8 mouse cellular contexts compared by ENCODE assay signal in genomic region chr6:88499481-88500404, GRCm38 (mm10). TPM values are rescaled to one million over a fixed set of nuclear protein-coding genes. Genes with fewer than 3 reads are reported as not detected.
DNase-seq lines count a peak whose midpoint lies in the region; ATAC-seq and TF ChIP-seq lines count a peak whose summit lies in the region.

No protein-coding gene starts in this region.

- no peak for TF ChIP-seq POLR2A in liver, adult 2 months (IDR thresholded peaks at IDR 0.05; ENCODE audit: extremely low read depth, insufficient read depth, low read length)

- peaks cover 8% of the 10 kb centered on the region; the same call in 1 of the 2 replicates for H3K4me1 ChIP-seq in kidney, embryonic 14.5 days (ENCODE audit: control insufficient read depth, insufficient read depth, low read length)
- no peaks in the 10 kb centered on the region for H3K4me1 ChIP-seq in intestine, embryonic 14.5 days (replicated peaks; ENCODE audit: control insufficient read depth, insufficient read depth, low read length)
- H3K4me1 ChIP-seq in liver, adult 2 months (ENCODE audit: control insufficient read depth, insufficient read depth, low read length): no peaks in the 10 kb centered on the region
- H3K4me1 ChIP-seq in midbrain, postnatal 0 days (ENCODE audit: insufficient read depth, low read length): no peaks in the 10 kb centered on the region
- no peaks in the 10 kb centered on the region for H3K4me1 ChIP-seq in stomach, embryonic 15.5 days

- H3K9me3 ChIP-seq in kidney, embryonic 14.5 days (ENCODE audit: control insufficient read depth, low read length): no peaks in the 10 kb centered on the region
- no peaks in the 10 kb centered on the region for H3K9me3 ChIP-seq in intestine, embryonic 14.5 days (ENCODE audit: control insufficient read depth, low read length)
- no peaks in the 10 kb centered on the region for H3K9me3 ChIP-seq in midbrain, postnatal 0 days (ENCODE audit: low read length)
- no peaks in the 10 kb centered on the region for H3K9me3 ChIP-seq in stomach, embryonic 15.5 days

- peak; percentile 77 for TF ChIP-seq CTCF in liver, adult 2 months (IDR thresholded peaks at IDR 0.05; ENCODE audit: low read depth, low read length)
- TF ChIP-seq CTCF in midbrain, postnatal 0 days (IDR thresholded peaks at IDR 0.05): peak; percentile 87

- peaks cover 46% of the 10 kb centered on the region for H3K36me3 ChIP-seq in kidney, embryonic 14.5 days (ENCODE audit: control insufficient read depth, insufficient read depth, low read length)
- peaks cover 49% of the 10 kb centered on the region for H3K36me3 ChIP-seq in intestine, embryonic 14.5 days (ENCODE audit: control insufficient read depth, insufficient read depth, low read length)
- peaks cover 8% of the 10 kb centered on the region; the same call in 1 of the 2 replicates for H3K36me3 ChIP-seq in liver, adult 2 months (ENCODE audit: control insufficient read depth, insufficient read depth, low read length)
- H3K36me3 ChIP-seq in midbrain, postnatal 0 days (ENCODE audit: insufficient read depth, low read length): peaks cover 33% of the 10 kb centered on the region
- H3K36me3 ChIP-seq in stomach, embryonic 15.5 days: peaks cover 23% of the 10 kb centered on the region

- H3K9ac ChIP-seq in kidney, embryonic 14.5 days (ENCODE audit: low read depth, low read length): peak overlapping the region; percentile 63
- peak overlapping the region; percentile 58 for H3K9ac ChIP-seq in intestine, embryonic 14.5 days (ENCODE audit: low read length)
- peak overlapping the region; percentile 54 for H3K9ac ChIP-seq in liver, adult 2 months (ENCODE audit: low read depth, low read length)
- peak overlapping the region; percentile 64 for H3K9ac ChIP-seq in midbrain, postnatal 0 days (replicated peaks; ENCODE audit: low read length, poor library complexity, severe bottlenecking)
- peak overlapping the region; percentile 29; the same call in 1 of the 2 replicates for H3K9ac ChIP-seq in stomach, embryonic 15.5 days

- ATAC-seq in kidney, embryonic 14.5 days (ENCODE audit: low FRiP score, low TSS enrichment): peak; percentile 84
- ATAC-seq in frontal cortex, adult (ENCODE audit: low TSS enrichment): peak; percentile 31
- peak; percentile 61 for ATAC-seq in intestine, embryonic 14.5 days (replicated peaks; ENCODE audit: low FRiP score, low TSS enrichment, low read depth)
- ATAC-seq in midbrain, postnatal 0 days (ENCODE audit: low FRiP score): peak; percentile 84
- ATAC-seq in stomach, embryonic 15.5 days (ENCODE audit: insufficient read depth, low FRiP score, low read depth): peak; percentile 45

- WGBS in kidney, embryonic 14.5 days: 3% methylated on average over 74 of the region's 76 CpGs
- 4% methylated on average over 66 of the region's 76 CpGs for WGBS in intestine, embryonic 14.5 days
- 7% methylated on average over 76 of the region's 76 CpGs for WGBS in liver, adult 2 months
- 2% methylated on average over 75 of the region's 76 CpGs for WGBS in midbrain, postnatal 0 days
- 3% methylated on average over 76 of the region's 76 CpGs for WGBS in stomach, embryonic 15.5 days

- peak overlapping the region; percentile 51 for H3K4me3 ChIP-seq in kidney, embryonic 14.5 days (ENCODE audit: low read length)
- H3K4me3 ChIP-seq in intestine, embryonic 14.5 days (ENCODE audit: low read depth, low read length): peak overlapping the region; percentile 51
- H3K4me3 ChIP-seq in liver, adult 2 months (ENCODE audit: insufficient read depth, low read depth, low read length): peak overlapping the region; percentile 42
- H3K4me3 ChIP-seq in midbrain, postnatal 0 days (ENCODE audit: low read depth, low read length): peak overlapping the region; percentile 56
- H3K4me3 ChIP-seq in stomach, embryonic 15.5 days (replicated peaks): peak overlapping the region; percentile 55

- H3K4me2 ChIP-seq in kidney, embryonic 14.5 days (replicated peaks; ENCODE audit: low read depth, low read length): peak overlapping the region; percentile 92
- peak overlapping the region; percentile 98 for H3K4me2 ChIP-seq in intestine, embryonic 14.5 days (ENCODE audit: low read length)
- H3K4me2 ChIP-seq in midbrain, postnatal 0 days (ENCODE audit: low read depth, low read length, poor library complexity, severe bottlenecking): peak overlapping the region; percentile 95
- peak overlapping the region; percentile 95 for H3K4me2 ChIP-seq in stomach, embryonic 15.5 days

- no peak overlapping the region for H3K27ac ChIP-seq in kidney, embryonic 14.5 days (ENCODE audit: low read depth, low read length)
- H3K27ac ChIP-seq in intestine, embryonic 14.5 days (ENCODE audit: low read depth): no peak overlapping the region
- no peak overlapping the region for H3K27ac ChIP-seq in liver, adult 2 months (replicated peaks; ENCODE audit: insufficient read depth, low read depth, low read length)
- H3K27ac ChIP-seq in midbrain, postnatal 0 days (ENCODE audit: low read depth, low read length): peak overlapping the region; percentile 73
- H3K27ac ChIP-seq in stomach, embryonic 15.5 days: no peak overlapping the region

- no peaks in the 10 kb centered on the region for H3K27me3 ChIP-seq in kidney, embryonic 14.5 days (ENCODE audit: control insufficient read depth, insufficient read depth, low read length)
- no peaks in the 10 kb centered on the region for H3K27me3 ChIP-seq in intestine, embryonic 14.5 days (replicated peaks; ENCODE audit: control insufficient read depth, insufficient read depth, low read length)
- H3K27me3 ChIP-seq in liver, adult 2 months (ENCODE audit: control insufficient read depth, insufficient read depth, low read length): no peaks in the 10 kb centered on the region
- H3K27me3 ChIP-seq in midbrain, postnatal 0 days (ENCODE audit: insufficient read depth, low read length): no peaks in the 10 kb centered on the region
- no peaks in the 10 kb centered on the region for H3K27me3 ChIP-seq in stomach, embryonic 15.5 days (replicated peaks)

- no peaks in the 10 kb centered on the region for H3K79me2 ChIP-seq in liver, adult 2 months (ENCODE audit: control insufficient read depth, insufficient read depth, low read length)

- DNase-seq in kidney, adult 11 months: no peak
- peak; percentile 89 to 94 for DNase-seq in cerebellum, postnatal 14 days
- DNase-seq in intestine, embryonic 14.5 days (ENCODE audit: low spot score): peak; percentile 90
- no peak for DNase-seq in liver, adult 2 months (ENCODE audit: extremely low read depth, low read depth, low spot score)
- DNase-seq in midbrain, postnatal 0 days (ENCODE audit: low spot score): peak; percentile 78

RNA-seq across cellular contexts. Expression of gene Sec61a1, which starts 19.0 kb away (rescaled TPM):
- 132 and 245 TPM in 2 replicates for polyA plus RNA-seq in kidney, embryonic 14.5 days (2014; fragmentation: Nextera tagmentation; extraction: Ambion mirVana)
- polyA plus RNA-seq in intestine, embryonic 14.5 days (2014; fragmentation: Nextera tagmentation; extraction: Ambion mirVana): 221 and 246 TPM in 2 replicates
- total RNA-seq in liver, adult 2 months (2014; rRNA removed): 145 and 183 TPM in 2 replicates
- polyA plus RNA-seq in liver, adult 2 months (2012; rRNA removed): 255 and 340 TPM in 2 replicates
- 192 and 199 TPM in 2 replicates for total RNA-seq in midbrain, postnatal 0 days (2014; rRNA removed)
- polyA plus RNA-seq in midbrain, postnatal 0 days (2015; fragmentation: Nextera tagmentation; extraction: Ambion mirVana): 131 TPM in 2 replicates
- 260 and 295 TPM in 2 replicates for polyA plus RNA-seq in stomach, embryonic 15.5 days (2015; fragmentation: Nextera tagmentation; extraction: Ambion mirVana)

RNA-seq across cellular contexts. Expression of gene Ruvbl1, which starts 34.5 kb away (rescaled TPM):
- polyA plus RNA-seq in kidney, embryonic 14.5 days (2014; fragmentation: Nextera tagmentation; extraction: Ambion mirVana): 184 and 185 TPM in 2 replicates
- 150 and 158 TPM in 2 replicates for polyA plus RNA-seq in intestine, embryonic 14.5 days (2014; fragmentation: Nextera tagmentation; extraction: Ambion mirVana)
- 17.5 and 21.1 TPM in 2 replicates for total RNA-seq in liver, adult 2 months (2014; rRNA removed)
- 13.9 and 14.0 TPM in 2 replicates for polyA plus RNA-seq in liver, adult 2 months (2012; rRNA removed)
- total RNA-seq in midbrain, postnatal 0 days (2014; rRNA removed): 34.5 and 42.9 TPM in 2 replicates
- polyA plus RNA-seq in midbrain, postnatal 0 days (2015; fragmentation: Nextera tagmentation; extraction: Ambion mirVana): 67.6 and 73.5 TPM in 2 replicates
- 117 and 124 TPM in 2 replicates for polyA plus RNA-seq in stomach, embryonic 15.5 days (2015; fragmentation: Nextera tagmentation; extraction: Ambion mirVana)

RNA-seq across cellular contexts. Expression of gene Eefsec, which starts 53.4 kb away (rescaled TPM):
- 49.1 and 49.3 TPM in 2 replicates for polyA plus RNA-seq in kidney, embryonic 14.5 days (2014; fragmentation: Nextera tagmentation; extraction: Ambion mirVana)
- 45.1 and 53.4 TPM in 2 replicates for polyA plus RNA-seq in intestine, embryonic 14.5 days (2014; fragmentation: Nextera tagmentation; extraction: Ambion mirVana)
- 23.7 and 27.3 TPM in 2 replicates for total RNA-seq in liver, adult 2 months (2014; rRNA removed)
- 39.2 and 42.8 TPM in 2 replicates for polyA plus RNA-seq in liver, adult 2 months (2012; rRNA removed)
- 23.7 and 26.8 TPM in 2 replicates for total RNA-seq in midbrain, postnatal 0 days (2014; rRNA removed)
- 24.4 and 27.8 TPM in 2 replicates for polyA plus RNA-seq in midbrain, postnatal 0 days (2015; fragmentation: Nextera tagmentation; extraction: Ambion mirVana)
- 35.5 and 36.5 TPM in 2 replicates for polyA plus RNA-seq in stomach, embryonic 15.5 days (2015; fragmentation: Nextera tagmentation; extraction: Ambion mirVana)

Comparison
In these comparisons a context has a peak if more than half of its experiments do, and no peak if none do; other contexts are left out.
1. ATAC-seq: peak in every context shown above with its lines; median percentile 84 in kidney, embryonic 14.5 days; 84 in midbrain, postnatal 0 days; 61 in intestine, embryonic 14.5 days; 45 in stomach, embryonic 15.5 days; 31 in frontal cortex, adult.
2. DNase-seq: peak in cerebellum, postnatal 14 days (2 of 2), intestine, embryonic 14.5 days (single experiment) and midbrain, postnatal 0 days (single experiment); none in kidney, adult 11 months (single experiment) and liver, adult 2 months (single experiment).
3. Peak in every context shown above with its lines, with median percentiles within 50 percentile points of each other: H3K4me2 ChIP-seq, H3K4me3 ChIP-seq and H3K9ac ChIP-seq.